Mouse (Mus musculus) CH12.LX (cell line): ENCODE measurements around the gene Gng8. TPM values are rescaled to one million over a fixed set of nuclear protein-coding genes. Genes with fewer than 3 reads are reported as not detected.

ENCODE experiments used
- DNase-seq: peaks from one replicate; pipeline ENCODE4 v3.0.0-alpha.2; 2013; ENCODE audit errors: extremely low read depth
- H3K27ac ChIP-seq: 2 replicates; pipeline ENCODE4 v1.5.1; 2012; ENCODE audit warnings: low read depth, mild to moderate bottlenecking, control low read depth, moderate library complexity; ENCODE audit not compliant: insufficient read depth
- H3K27me3 ChIP-seq: replicated peaks from 2 replicates; pipeline ENCODE3; 2012; ENCODE audit warnings: inconsistent platforms
- H3K36me3 ChIP-seq, 2 experiments: replicated peaks in 1 of 2; 2 replicates each; pipeline versions ENCODE3 to v1.6.1; 2012; ENCODE audit warnings: inconsistent platforms in 1 of 2, low read length in 1 of 2, mild to moderate bottlenecking in 1 of 2, mixed read lengths in 1 of 2, moderate library complexity in 1 of 2; ENCODE audit not compliant: control insufficient read depth in 1 of 2, insufficient read depth in 1 of 2
- H3K4me1 ChIP-seq, 2 experiments: 2 replicates each; pipeline ENCODE4 v1.6.1; 2012; ENCODE audit warnings: inconsistent platforms in 1 of 2, moderate library complexity in 1 of 2; ENCODE audit not compliant: insufficient read depth in 2 of 2, control insufficient read depth in 1 of 2
- H3K4me2 ChIP-seq: 2 replicates; pipeline ENCODE4 v1.6.1; 2012; ENCODE audit warnings: low read depth, mild to moderate bottlenecking, control low read depth; ENCODE audit not compliant: poor library complexity, insufficient read depth, severe bottlenecking
- H3K4me3 ChIP-seq, 3 experiments: fragments of 150-350 bp in 1 of 3; sonication (generic) in 1 of 3; replicated peaks in 1 of 3; 2 replicates each; pipeline versions ENCODE3 to v1.5.1; 2011 to 2012; ENCODE audit warnings: low read depth in 2 of 3, low read length in 2 of 3, mild to moderate bottlenecking in 2 of 3, moderate library complexity in 2 of 3, control low read depth in 1 of 3, improper control_type of control experiment in 1 of 3, inconsistent platforms in 1 of 3, mixed read lengths in 1 of 3; ENCODE audit not compliant: poor library complexity in 1 of 3
- H3K79me2 ChIP-seq: replicated peaks from 2 replicates; pipeline ENCODE4 v1.6.1; 2012; ENCODE audit warnings: mild to moderate bottlenecking, moderate library complexity; ENCODE audit not compliant: control insufficient read depth, poor library complexity, insufficient read depth, severe bottlenecking; ENCODE audit errors: extremely low read depth
- H3K9ac ChIP-seq: 2 replicates; pipeline ENCODE4 v1.6.1; 2012; ENCODE audit warnings: low read depth, mild to moderate bottlenecking, control low read depth, moderate library complexity; ENCODE audit not compliant: insufficient read depth
- H3K9me3 ChIP-seq: replicated peaks from 2 replicates; pipeline ENCODE3; 2012; ENCODE audit warnings: low read length, inconsistent platforms, mixed read lengths
- ELF1 ChIP-seq: IDR thresholded peaks from 2 replicates; pipeline ENCODE4 v1.6.1; 2014; ENCODE audit warnings: low read depth, mild to moderate bottlenecking, inconsistent platforms, low read length, improper control_type of control experiment
- ETS1 ChIP-seq: conservative IDR thresholded peaks from 2 replicates; pipeline ENCODE4 v1.6.1; 2012; ENCODE audit warnings: low read depth, mild to moderate bottlenecking, inconsistent platforms, low read length, improper control_type of control experiment, moderate library complexity
- HCFC1 ChIP-seq: IDR thresholded peaks from 2 replicates; pipeline ENCODE4 v1.6.1; 2012; ENCODE audit warnings: low read depth, mild to moderate bottlenecking, inconsistent platforms, low read length, improper control_type of control experiment
- IRF4 ChIP-seq: IDR thresholded peaks from 2 replicates; pipeline ENCODE4 v1.6.1; 2014; ENCODE audit warnings: low read depth, mild to moderate bottlenecking, inconsistent platforms, low read length, improper control_type of control experiment
- JUN ChIP-seq: IDR thresholded peaks from 2 replicates; pipeline ENCODE4 v1.6.1; 2011; ENCODE audit warnings: low read depth, mild to moderate bottlenecking, low read length, improper control_type of control experiment, moderate library complexity; ENCODE audit not compliant: insufficient read depth
- MAX ChIP-seq: IDR thresholded peaks from 2 replicates; pipeline ENCODE4 v1.6.1; 2011; ENCODE audit warnings: low read length, improper control_type of control experiment
- MAZ ChIP-seq: IDR thresholded peaks from 2 replicates; pipeline ENCODE4 v1.6.1; 2012; ENCODE audit warnings: low read depth, mild to moderate bottlenecking, inconsistent platforms, low read length, improper control_type of control experiment, moderate library complexity
- NRF1 ChIP-seq: IDR thresholded peaks from 2 replicates; pipeline ENCODE4 v1.6.1; 2014; ENCODE audit warnings: low read depth, mild to moderate bottlenecking, inconsistent platforms, low read length, improper control_type of control experiment, moderate library complexity
- PAX5 ChIP-seq: IDR thresholded peaks from 2 replicates; pipeline ENCODE4 v1.6.1; 2012; ENCODE audit warnings: low read length, inconsistent platforms, mixed read lengths
- POLR2A ChIP-seq: IDR thresholded peaks from 2 replicates; pipeline ENCODE4 v1.6.1; 2011; ENCODE audit warnings: low read depth, mild to moderate bottlenecking, improper control_type of control experiment, low read length
- SIN3A ChIP-seq: IDR thresholded peaks from 2 replicates; pipeline ENCODE4 v1.6.1; 2012; ENCODE audit warnings: low read length, improper control_type of control experiment, inconsistent platforms
- TCF12 ChIP-seq: IDR thresholded peaks from 2 replicates; pipeline ENCODE4 v1.6.1; 2014; ENCODE audit warnings: low read depth, mild to moderate bottlenecking, inconsistent platforms, low read length, improper control_type of control experiment
- ZC3H11A ChIP-seq: IDR thresholded peaks from 2 replicates; pipeline ENCODE4 v1.6.1; 2012; ENCODE audit warnings: low read depth, mild to moderate bottlenecking, inconsistent platforms, low read length, improper control_type of control experiment
- ZKSCAN1 ChIP-seq: IDR thresholded peaks from 2 replicates; pipeline ENCODE4 v1.6.1; 2012; ENCODE audit warnings: low read depth, inconsistent platforms, low read length, improper control_type of control experiment, borderline replicate concordance
- ZMIZ1 ChIP-seq: IDR thresholded peaks from 2 replicates; pipeline ENCODE4 v1.6.1; 2012; ENCODE audit warnings: low read depth, mild to moderate bottlenecking, inconsistent platforms, low read length, improper control_type of control experiment
- dilution Hi-C: fragments of 300-500 bp; cut with MboI; formaldehyde crosslinking; loops from 2 replicates; pipeline ENCODE4 v1.14.3; 2020; ENCODE audit warnings: low sequenced_read_pairs; ENCODE audit not compliant: extremely low pct_unique_long_range_greater_than_20kb, extremely low pct_ligation_motif_present
- in situ Hi-C: fragments of 300-500 bp; cut with MboI; formaldehyde crosslinking; loops from 3 replicates; pipeline ENCODE4 v1.14.3; 2019; ENCODE audit warnings: low sequenced_read_pairs, low pct_ligation_motif_present, low pct_unique_long_range_greater_than_20kb, mixed read lengths
- polyA plus RNA-seq: library from polyadenylated mRNA; unstranded; fragments of >175 nt; gene quantifications from 2 replicates; pipeline ENCODE4 v1.2.1, GENCODE M21; 2012; ENCODE audit warnings: low read depth; ENCODE audit not compliant: insufficient read length
- total RNA-seq, 2 experiments: library from RNA; depleted of rRNA; stranded (reverse); fragments of 300-350 nt in 1 of 2; fragments of >200 nt in 1 of 2; gene quantifications; 2 replicates each; pipeline ENCODE4 v1.2.3; 2012 to 2014

Gene Gng8
- total and polyA plus RNA-seq, 3 experiments: 0.25 to 2.4 TPM; not detected in 1

- H3K36me3 ChIP-seq: peaks cover 32 to 52% of the 10 kb centered on the region in 2 experiments
- H3K4me2 ChIP-seq: peak overlapping the region; percentile 88
- in situ Hi-C loops (no loop called here), dilution Hi-C loops (no loop called here)
- TF ChIP-seq HCFC1 (peak; percentile 49), MAZ (0 out of 2 replicates have a peak, but pooled peaks have one; percentile 16), TCF12 (peak; percentile 54; the same call in 1 of the 2 replicates), ELF1 (0 out of 2 replicates have a peak, but pooled peaks have one; percentile 9), PAX5 (no peak), ZMIZ1 (no peak), MAX (0 out of 2 replicates have a peak, but pooled peaks have one; percentile 32), JUN (no peak), ZC3H11A (no peak), SIN3A (peak; percentile 70), ETS1 (peak; percentile 31), IRF4 (peak; percentile 80)
- peak overlapping the region; percentile 71 to 97 (median 82) for H3K4me3 ChIP-seq
- peaks cover 24% of the 10 kb centered on the region for H3K79me2 ChIP-seq
- H3K4me1 ChIP-seq: peaks cover 16 to 38% of the 10 kb centered on the region in 2 experiments
- H3K27ac ChIP-seq: peak overlapping the region; percentile 82
- H3K27me3 ChIP-seq: no peaks in the 10 kb centered on the region
- no peak for DNase-seq
- peak overlapping the region; percentile 93 for H3K9ac ChIP-seq
- no peaks in the 10 kb centered on the region for H3K9me3 ChIP-seq
These were observed 46.3 kb upstream of the Gng8 start for GRCm38 (mm10) chr7:16845072-16845819.

DNA sequence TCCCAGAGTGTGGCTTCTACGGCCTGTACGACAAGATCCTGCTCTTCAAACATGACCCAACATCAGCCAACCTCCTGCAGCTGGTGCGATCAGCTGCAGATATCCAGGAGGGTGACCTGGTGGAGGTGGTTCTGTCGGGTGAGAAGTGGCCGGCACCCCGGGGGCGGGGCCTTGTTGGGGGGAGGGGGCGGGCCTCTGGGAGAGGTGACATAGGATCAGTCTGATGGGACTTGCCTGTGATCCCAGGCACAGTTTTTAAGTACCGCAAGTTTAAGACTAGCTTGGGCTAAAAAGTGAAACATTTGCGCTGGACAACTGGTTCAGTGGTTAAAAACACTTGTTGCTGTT is 45.8 kb upstream of the Gng8 start:
- DNase-seq: no peak
- peak overlapping the region; percentile 82 for H3K27ac ChIP-seq
- in situ Hi-C loops: no loop called here
- H3K36me3 ChIP-seq: peaks cover 33 to 52% of the 10 kb centered on the region in 2 experiments
- peaks cover 24% of the 10 kb centered on the region for H3K79me2 ChIP-seq
- no peaks in the 10 kb centered on the region for H3K9me3 ChIP-seq
- TF ChIP-seq SIN3A (0 out of 2 replicates have a peak, but pooled peaks have one; percentile 13), NRF1 (no peak), POLR2A (peak; percentile 29; the same call in 1 of the 2 replicates), ZKSCAN1 (no peak)
- no peaks in the 10 kb centered on the region for H3K27me3 ChIP-seq
- H3K4me1 ChIP-seq: peaks cover 15 to 33% of the 10 kb centered on the region in 2 experiments
- dilution Hi-C loops: no loop called here
- peak overlapping the region; percentile 93 for H3K9ac ChIP-seq
- peak overlapping the region; percentile 71 to 97 (median 82) for H3K4me3 ChIP-seq
- peak overlapping the region; percentile 88 for H3K4me2 ChIP-seq
